Mouse (Mus musculus): Measurements from ENCODE around the gene Cyp4a32.
A peak's percentile ranks its signal among the peaks of the same experiment; 100 is the strongest.

DNA sequence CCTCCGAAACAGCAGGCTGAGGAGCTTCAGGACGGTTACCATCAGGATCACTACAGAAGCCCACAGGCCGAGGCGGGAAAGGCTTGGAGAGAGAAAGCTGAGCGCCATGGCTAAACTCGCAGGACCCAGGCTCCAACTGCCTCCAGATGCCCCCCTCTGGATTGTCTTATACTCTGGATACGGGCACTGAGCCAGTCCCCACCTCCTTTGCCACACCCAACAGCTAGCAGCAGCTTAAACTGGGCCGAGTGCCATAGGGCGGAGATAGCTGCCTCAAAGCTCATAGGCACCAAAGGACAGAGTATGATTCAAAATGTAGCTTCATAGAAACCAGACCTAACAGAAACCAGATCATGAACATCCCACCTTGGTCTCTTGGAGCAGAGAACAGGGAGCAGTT, 46.8 kb downstream of the Cyp4a32 start, which contains the start of gene Cyp4b1:
- TF ChIP-seq CTCF (IDR thresholded peaks at IDR 0.05) (peak; percentile 18; the same call in 1 of the 2 replicates), POLR2A (IDR thresholded peaks at IDR 0.05; ENCODE audit: insufficient read depth, low read depth, low read length) (peak; percentile 88), EP300 (IDR thresholded peaks at IDR 0.05; ENCODE audit: insufficient read depth, low read depth, low read length) (peak; percentile 33; the same call in 1 of the 2 replicates)

Measured in heart, adult 2 months (tissue).